Mouse (Mus musculus) thymus, adult 18-20 months (tissue): Measurements from ENCODE around the gene Rgma.

Experiments
- DNase-seq, 2 experiments: peaks; one replicate each; pipeline ENCODE4 v3.0.0; 2022; ENCODE audit warnings: mixed read lengths in 2 of 2

Rgma gene

DNA sequence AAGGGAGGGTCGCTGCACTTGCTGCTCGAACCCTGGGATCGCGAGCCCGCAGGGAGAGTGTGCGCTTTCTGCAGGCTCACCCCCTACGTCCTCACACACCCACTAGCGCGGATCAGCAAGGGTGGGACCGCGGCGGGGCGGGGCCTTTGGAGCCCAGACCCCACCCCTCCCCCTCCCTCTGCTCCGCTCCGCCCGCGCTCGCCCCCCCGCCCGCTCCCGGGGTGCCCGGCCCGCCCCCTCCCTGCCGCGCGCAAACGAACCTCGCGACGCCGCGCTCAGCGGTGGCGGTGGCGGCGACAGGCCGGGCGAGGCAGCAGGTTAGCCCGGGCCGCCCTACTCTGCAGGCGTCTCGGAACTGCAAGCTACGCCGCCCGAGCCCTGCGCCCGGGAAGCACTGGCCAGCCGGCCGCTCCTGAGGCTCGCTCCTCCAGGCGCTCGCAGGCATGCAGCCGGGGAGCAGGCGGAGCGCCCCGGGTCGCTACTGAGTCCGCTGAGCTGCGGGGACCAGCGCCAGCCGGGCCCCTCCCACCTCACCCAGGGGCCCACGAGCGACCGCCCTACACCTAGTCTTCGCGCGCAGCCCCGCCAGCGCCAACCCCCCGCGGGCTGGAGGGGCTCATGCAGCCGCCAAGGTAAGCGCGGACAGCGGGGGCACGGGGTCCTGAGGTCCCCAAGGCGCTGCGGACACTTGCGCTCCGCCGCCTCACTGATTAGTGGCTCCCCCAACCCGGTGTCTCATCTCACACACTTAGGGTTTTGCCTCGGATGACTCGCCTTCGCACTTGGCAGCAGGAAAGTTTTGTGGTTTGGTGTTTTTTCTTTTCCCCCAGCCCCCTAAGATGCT, at the start of gene Rgma:
Gene Rgma (plus strand): TSS at position 253 of the 844 bp plus-strand sequence.
- DNase-seq, result no peak

- DNase-seq, result no peak
Observed at GRCm38 (mm10) chr7:73326236-73326635, 49.1 kb upstream of the Rgma start.

- no peak for DNase-seq
Observed at GRCm38 (mm10) chr7:73326680-73327079, 48.6 kb upstream of the Rgma start.

DNA sequence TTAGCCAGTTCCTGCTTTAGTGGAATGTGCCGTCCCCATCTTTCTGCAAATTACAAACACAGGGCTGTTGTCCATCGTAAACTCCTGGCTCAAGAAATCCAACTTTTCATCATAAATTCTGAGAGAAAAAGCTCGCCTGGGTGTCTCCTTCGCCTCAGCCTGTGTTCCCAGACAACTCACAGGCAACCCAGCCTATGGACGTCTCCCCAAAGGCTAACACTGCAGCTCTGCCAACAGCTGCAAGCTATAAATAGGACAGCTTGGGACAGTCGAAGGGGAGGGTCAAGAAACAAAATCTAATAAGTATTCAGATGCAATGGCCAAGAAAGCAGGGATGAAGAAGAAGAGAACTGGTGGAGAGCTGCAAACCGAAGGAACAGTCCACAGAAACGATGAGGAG, 48.1 kb upstream of the Rgma start:
- no peak for DNase-seq

- no peak for DNase-seq
Observed at GRCm38 (mm10) chr7:73327652-73328051, 47.7 kb upstream of the Rgma start.

DNA sequence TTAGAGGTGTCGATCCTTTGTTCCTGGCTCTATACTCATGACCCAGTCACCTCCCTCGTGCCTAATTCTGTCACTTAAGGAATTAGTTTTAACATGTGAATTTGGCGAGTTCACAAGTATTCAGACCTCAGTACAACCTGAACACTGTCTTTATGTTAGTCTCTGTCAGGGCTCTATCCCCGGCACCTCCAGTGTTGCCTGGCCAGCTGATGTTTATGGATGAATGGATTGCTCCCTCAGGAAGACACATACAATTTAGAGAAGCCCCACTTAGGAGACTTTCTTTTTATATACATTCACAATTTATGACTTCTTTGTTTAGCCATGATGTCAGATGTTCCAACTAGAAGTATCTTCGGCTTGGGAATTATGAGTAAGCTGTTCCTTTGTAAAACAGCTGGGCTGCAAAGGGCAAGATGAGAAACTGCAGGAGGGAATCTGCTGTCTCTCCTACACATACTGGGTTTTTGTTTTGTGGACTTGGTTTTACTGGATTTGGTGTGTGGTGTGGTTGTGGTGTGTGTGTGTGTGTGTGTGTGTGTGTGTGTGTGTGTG, 46.6 kb upstream of the Rgma start:
- DNase-seq, result no peak

DNA sequence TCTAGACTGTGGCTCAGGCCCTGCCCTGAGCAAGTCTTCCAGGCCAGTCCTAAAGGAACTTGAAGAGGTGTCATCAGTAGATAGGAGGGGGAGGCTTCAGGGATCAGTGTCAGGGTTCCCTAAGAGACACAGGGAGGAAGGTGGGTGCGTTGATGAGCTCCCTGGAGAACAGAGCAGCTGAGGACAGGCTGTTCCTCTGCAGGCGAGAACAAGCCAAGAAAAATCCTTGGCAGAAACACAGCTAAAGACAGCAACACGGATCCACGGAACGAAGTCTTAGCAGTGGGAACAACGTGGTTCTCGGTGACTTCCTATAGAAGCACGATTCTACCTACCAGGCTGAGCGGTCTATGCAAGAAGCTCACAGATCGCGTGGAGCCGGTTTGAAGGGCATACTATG, 44.6 kb upstream of the Rgma start:
- no peak for DNase-seq

DNA sequence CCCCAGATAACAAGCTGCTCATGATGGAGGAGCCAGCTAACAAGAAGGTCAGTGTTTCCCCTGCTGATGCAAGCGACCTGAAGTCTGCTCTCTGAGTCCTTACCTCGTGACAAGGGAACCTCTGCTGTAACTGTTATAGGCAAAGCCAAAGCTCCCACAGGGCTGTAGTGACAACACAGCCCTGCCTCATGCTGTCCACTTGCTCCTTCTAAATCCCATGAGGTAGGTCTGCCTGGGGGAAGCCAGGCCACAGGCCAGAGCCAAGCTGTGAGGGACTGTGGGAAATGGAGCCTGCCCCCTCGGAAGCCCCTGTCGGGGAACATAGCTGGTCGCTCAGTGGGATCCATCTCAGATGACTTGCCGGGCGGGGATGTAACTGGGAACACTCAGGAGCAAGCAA, 43.7 kb upstream of the Rgma start:
- DNase-seq, result no peak

- no peak for DNase-seq
Observed at GRCm38 (mm10) chr7:73333398-73333988, 41.8 kb upstream of the Rgma start.

- DNase-seq, result no peak
Observed at GRCm38 (mm10) chr7:73334883-73335282, 40.4 kb upstream of the Rgma start.

- no peak for DNase-seq
Observed at GRCm38 (mm10) chr7:73336380-73336779, 38.9 kb upstream of the Rgma start.

GRCm38 (mm10) chr7:73338353-73338752, 37.0 kb upstream of the Rgma start:
- no peak for DNase-seq

- DNase-seq, result no peak
Observed at GRCm38 (mm10) chr7:73343852-73344251, 31.5 kb upstream of the Rgma start.

- no peak for DNase-seq
Observed at GRCm38 (mm10) chr7:73348585-73349124, 26.7 kb upstream of the Rgma start.

GRCm38 (mm10) chr7:73349158-73349557, 26.2 kb upstream of the Rgma start:
- no peak for DNase-seq

DNA sequence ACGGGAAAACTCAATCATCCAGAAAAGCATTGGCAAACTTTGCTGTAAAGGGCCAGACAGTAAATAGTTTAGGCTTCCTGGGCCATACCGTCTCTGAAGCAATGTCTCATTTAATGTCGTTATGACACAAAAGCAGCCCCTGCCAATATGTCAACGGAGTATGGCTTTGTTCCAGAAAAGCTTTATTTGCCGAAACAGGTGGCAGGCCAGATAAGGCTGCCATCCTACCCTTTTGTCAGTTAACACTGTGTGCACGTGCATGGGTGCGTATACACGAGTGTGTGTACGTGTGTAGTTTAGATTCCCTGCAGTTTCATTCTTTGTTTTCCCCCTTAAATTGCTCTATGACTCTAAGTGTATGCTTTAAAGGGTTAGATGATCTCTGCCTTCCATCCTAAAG, 20.1 kb upstream of the Rgma start:
- DNase-seq, result no peak

- DNase-seq, result no peak
Observed at GRCm38 (mm10) chr7:73356901-73357300, 18.4 kb upstream of the Rgma start.

DNA sequence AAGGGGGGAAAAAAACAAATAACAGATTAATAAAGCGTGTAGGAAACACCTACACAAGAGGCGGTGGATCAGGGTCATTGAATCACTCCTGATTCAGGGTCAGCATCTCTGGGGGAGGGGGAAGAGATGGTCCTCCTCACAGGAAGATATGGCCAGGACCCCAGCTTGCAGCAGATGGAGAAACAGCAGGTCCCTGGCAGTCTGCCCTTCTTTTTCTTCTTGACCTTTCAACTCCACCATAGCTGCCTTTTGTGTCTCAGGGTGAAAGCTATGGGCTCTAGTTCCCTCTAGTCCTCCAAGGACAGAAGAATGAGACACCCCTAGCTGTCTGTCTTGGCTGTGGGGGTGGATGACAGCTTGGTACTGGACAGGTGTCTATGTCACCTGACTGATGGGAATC, 17.7 kb upstream of the Rgma start:
- no peak for DNase-seq

DNA sequence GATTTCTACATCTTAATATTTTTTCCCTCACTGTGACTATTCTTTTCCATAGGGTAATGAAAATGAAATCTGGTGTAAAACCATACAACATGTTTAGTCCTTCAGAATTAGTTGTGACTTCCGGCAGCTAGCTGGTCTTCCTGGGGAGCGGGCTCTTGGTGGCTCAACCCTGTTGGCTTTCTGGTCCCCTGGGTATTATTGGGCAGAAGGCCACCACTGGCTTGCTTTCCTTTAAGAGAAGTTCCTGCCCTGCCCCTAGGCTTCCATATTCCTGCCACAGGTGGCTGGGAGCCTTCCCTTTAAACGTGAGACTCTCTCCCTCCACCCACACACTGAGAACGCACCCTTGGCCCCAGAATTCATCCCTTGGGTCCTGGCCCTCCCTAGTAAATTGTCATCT, 9.8 kb upstream of the Rgma start:
- no peak for DNase-seq

DNA sequence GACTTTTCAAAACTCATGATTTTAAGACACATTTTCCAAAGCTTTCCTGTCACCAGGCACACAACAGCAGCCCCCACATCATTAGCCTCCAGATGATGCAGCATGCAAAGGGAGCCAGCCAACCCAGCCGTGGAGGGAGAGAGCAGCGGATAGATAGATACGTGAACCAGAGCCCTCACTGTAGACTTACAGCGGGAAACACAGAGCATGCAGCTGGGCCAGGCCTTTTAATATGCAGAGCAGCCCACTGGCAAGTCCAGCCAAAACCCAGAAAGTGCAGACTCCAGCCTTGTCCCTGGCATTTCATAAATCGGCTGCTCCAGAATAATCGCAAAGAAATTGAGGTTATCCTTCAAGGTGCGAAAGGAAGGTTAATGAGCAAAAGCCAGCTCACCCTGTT, 9.3 kb upstream of the Rgma start:
- no peak for DNase-seq

DNA sequence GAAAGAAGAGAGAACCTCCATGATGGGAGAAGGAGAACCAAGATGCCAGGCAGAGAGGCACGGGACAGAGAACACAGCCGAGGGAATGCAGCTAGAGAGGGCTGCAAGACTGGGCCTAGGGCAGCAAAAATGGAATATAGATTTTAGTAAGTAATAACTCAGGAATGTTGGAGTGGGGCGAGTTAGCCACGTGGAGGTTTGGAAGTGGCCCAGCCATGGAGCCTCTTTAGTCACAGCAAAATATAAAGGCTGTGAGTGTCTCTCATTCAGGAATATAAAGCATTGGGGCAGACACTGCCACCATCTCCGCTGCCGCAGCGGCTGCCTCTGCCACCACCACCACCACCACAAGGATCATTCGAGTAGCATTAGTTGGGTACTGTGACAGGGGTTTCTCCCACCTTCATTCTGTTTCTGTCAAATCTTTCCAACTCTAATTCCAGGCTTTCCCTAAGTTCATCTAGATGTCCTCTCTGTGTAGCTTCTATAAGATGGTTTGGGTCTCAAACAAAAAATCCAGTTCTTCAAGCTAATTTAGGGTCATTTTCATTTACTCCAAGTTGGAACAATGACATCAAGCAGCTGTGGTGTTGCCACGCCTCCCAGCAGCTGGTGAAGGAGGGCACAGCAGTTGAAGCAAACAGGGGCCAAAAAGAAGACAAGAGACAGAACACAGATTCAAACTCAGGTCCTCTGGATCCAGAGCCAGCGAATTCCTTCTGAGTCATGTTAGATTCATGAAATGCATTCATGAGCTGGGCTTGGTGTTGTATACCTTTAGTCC, 7.4 kb upstream of the Rgma start:
- no peak for DNase-seq

- no peak for DNase-seq
Observed at GRCm38 (mm10) chr7:73369992-73370391, 5.3 kb upstream of the Rgma start.
